Mouse (Mus musculus): Measurements from ENCODE around the gene Rpl36al.

DNA sequence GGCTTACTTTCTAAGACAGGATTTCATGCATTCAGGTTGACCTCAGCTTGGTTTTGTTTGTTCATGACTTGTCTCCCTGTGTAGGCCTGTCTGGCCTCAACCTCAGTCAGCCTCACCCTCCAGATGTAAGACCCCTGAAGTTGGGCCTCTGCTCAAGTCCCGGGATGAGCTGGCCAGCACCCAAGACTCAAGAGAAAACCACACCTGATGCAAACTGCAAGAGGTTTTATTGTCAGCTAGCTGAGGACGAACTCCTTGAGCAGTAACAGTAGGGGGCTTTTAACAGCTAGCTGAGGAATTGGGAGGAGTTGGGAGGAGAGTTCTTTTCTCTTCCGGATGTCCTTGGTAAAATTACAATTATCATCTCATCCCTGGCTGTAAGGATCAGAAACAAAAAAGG lies 6.4 kb downstream of the Rpl36al start:
- TF ChIP-seq GATA1 (IDR thresholded peaks at IDR 0.05; ENCODE audit: borderline replicate concordance, low read length) (no peak), FLI1 (IDR thresholded peaks at IDR 0.05; ENCODE audit: low read length) (no peak)
